Mouse (Mus musculus): Measurements from ENCODE around the gene Dnah5.

DNA sequence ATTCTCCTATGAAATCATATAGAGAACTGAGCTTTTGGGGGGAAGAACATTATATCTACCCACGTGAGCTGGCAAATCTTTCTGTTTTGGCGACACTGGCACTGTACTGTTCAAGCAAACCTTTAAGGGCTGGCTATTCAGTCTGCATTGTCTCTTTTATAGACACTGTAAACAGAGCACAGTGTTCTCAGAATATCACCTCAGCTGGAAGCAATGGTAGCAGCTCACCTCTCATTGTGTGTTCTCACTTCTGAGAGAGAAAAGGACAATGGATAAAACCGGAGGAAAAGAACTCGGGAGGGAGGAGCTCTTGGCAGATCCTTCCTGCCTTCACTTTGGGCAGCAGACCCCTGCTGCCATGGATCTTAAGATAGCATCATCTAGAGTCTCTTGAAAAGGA lies 137.6 kb downstream of the Dnah5 start:
- TF ChIP-seq CTCF (IDR thresholded peaks at IDR 0.05; ENCODE audit: low read depth) (no peak), EP300 (IDR thresholded peaks at IDR 0.05; ENCODE audit: low read depth) (no peak)

All from heart, postnatal 0 days (tissue).